Mouse (Mus musculus) lung, adult 2 months (tissue): ENCODE data around the gene Itga6. TPM values are rescaled to one million over a fixed set of nuclear protein-coding genes. Genes with fewer than 3 reads are reported as not detected.

Experiments
- DNase-seq: peaks from one replicate; pipeline ENCODE4 v3.0.0; 2022
- H3K4me1 ChIP-seq: fragments of 200-500 bp; 2 replicates; pipeline ENCODE4 v1.6.1; 2011; ENCODE audit warnings: low read length; ENCODE audit not compliant: control insufficient read depth, insufficient read depth
- H3K4me3 ChIP-seq: fragments of 200-500 bp; replicated peaks from 2 replicates; pipeline ENCODE3; 2011; ENCODE audit warnings: low read depth, mild to moderate bottlenecking, control low read depth, low read length; ENCODE audit errors: extremely low read depth
- CTCF ChIP-seq: fragments of 200-500 bp; IDR thresholded peaks from 2 replicates; pipeline ENCODE4 v1.5.1; 2011; ENCODE audit warnings: mild to moderate bottlenecking, low read length, control low read depth; ENCODE audit not compliant: insufficient read depth
- POLR2A ChIP-seq: fragments of 200-500 bp; IDR thresholded peaks from 2 replicates; pipeline ENCODE4 v1.6.1; 2011; ENCODE audit warnings: low read depth, mild to moderate bottlenecking, control low read depth, low read length, borderline replicate concordance; ENCODE audit errors: extremely low read depth
- WGBS: fragments of 180-500 bp; shearing (Covaris S2); methylation state at CpG from one replicate; pipeline ENCODE4 v1.1.7; 2018; 5-methylcytosine and 5-hydroxymethylcytosine counted together
- polyA plus RNA-seq: library from polyadenylated mRNA; depleted of rRNA; stranded (reverse); fragments of >200 nt; gene quantifications from 2 replicates; pipeline ENCODE4 v1.2.3, GENCODE M21; 2012

Itga6 gene
- polyA plus RNA-seq, 1 experiment = 45.2 TPM

DNA sequence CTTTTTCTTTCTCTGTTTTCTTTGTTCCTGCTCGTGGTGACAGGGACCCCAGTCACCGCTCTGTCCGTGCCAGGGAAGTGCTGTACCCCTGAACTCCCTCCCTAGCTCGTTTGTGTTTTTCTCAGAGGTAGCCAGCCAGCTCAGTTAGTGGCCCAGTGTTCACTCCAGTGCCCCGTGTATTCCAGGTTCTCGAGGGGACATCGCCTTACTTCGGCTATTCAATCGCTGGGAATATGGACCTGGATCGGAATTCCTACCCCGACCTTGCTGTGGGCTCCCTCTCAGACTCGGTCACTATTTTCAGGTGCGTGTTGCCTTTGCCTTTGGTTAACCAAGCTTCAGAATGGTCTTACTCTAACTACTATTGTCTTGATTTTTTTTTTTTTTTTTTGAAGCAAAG lies 82.3 kb downstream of the Itga6 start:
- DNase-seq = no peak
- TF ChIP-seq POLR2A = no peak
- TF ChIP-seq CTCF = no peak
- H3K4me1 ChIP-seq = no peaks in the 10 kb centered on the region
- H3K4me3 ChIP-seq = no peak overlapping the region
- WGBS = 84% methylated on average over 13 of the region's 13 CpGs

DNA sequence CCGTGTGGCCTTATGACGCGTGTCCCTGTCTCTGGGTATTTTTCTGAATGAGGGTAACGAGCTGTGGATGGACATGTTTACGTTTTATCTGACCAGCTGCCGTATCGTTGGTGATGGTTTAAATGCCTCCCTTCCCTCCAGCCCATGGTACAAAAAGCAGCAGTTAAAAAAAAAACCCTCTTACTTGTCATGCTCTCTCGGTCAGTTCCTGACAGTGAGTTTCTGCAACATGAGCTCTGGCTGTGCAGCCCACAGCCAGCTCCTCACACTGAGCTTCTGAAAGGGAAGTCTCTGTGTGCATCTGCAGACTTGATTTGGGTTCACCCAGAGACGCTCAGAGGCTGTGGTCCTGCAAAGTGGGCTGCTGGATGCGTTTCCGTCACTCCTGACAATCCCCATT lies 83.5 kb downstream of the Itga6 start:
- TF ChIP-seq CTCF = no peak
- TF ChIP-seq POLR2A = no peak
- 75% methylated on average over 11 of the region's 11 CpGs for WGBS
- no peaks in the 10 kb centered on the region for H3K4me1 ChIP-seq
- no peak overlapping the region for H3K4me3 ChIP-seq
- DNase-seq = no peak

- Histone ChIP-seq H3K4me3 (no peak overlapping the region), H3K4me1 (no peaks in the 10 kb centered on the region)
- no peak for DNase-seq
- TF ChIP-seq POLR2A (no peak), CTCF (no peak)
- WGBS = 79% methylated on average over 6 of the region's 6 CpGs
These were observed 88.2 kb downstream of the Itga6 start for GRCm38 (mm10) chr2:71833626-71834025.

- 79% methylated on average over 7 of the region's 7 CpGs for WGBS
- DNase-seq = no peak
These were observed 89.0 kb downstream of the Itga6 start for GRCm38 (mm10) chr2:71834371-71834770.

DNA sequence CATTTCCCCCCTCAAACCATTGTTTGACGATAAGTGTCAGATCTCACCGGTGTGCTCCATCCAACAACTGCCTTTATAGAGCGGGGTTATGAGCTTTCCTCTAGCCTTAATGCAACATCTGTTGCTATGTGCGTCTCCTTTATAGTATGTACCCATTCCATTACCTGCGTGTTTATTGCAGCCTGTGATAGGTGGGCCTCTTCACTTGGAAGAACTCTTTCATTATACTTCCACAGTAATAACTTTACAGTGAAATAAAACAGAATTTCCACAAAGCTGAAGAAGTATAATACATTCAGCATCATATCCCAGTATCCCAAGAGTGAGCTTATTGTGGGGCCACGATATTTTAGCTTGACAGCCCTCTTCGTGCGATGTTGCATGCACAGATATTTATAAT lies 90.1 kb downstream of the Itga6 start:
- Histone ChIP-seq H3K4me3 (no peak overlapping the region), H3K4me1 (no peaks in the 10 kb centered on the region)
- DNase-seq = no peak
- WGBS = 90% methylated on average over 8 of the region's 8 CpGs
- TF ChIP-seq CTCF (no peak), POLR2A (no peak)

More at GRCm38 (mm10) chr2:71834371-71834770, 89.0 kb downstream of the Itga6 start:
- TF ChIP-seq POLR2A (no peak), CTCF (no peak)
- Histone ChIP-seq H3K4me1 (no peaks in the 10 kb centered on the region), H3K4me3 (no peak overlapping the region)

DNA sequence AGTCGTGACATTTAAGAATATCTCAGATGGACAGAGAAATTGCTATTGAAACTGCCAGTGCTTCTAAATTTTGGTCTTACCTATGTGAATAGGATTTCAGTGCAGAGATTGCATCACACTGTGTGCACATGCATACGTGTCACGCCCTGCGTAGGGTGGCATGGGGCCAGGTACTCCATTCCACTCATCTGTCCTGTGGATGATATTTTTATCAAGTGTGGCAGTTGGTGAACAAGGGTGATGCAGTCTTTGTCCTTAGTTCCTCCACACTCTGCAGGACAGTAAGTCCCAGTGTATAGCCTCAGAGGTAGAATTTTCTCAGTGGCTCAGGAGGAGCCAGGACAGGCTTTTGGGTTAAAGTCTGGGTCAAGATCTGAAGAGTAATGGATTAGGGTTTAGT lies 90.8 kb downstream of the Itga6 start:
- H3K4me1 ChIP-seq = no peaks in the 10 kb centered on the region
- DNase-seq = no peak
- no peak overlapping the region for H3K4me3 ChIP-seq
- TF ChIP-seq POLR2A = no peak
- 82% methylated on average over 4 of the region's 4 CpGs for WGBS

DNA sequence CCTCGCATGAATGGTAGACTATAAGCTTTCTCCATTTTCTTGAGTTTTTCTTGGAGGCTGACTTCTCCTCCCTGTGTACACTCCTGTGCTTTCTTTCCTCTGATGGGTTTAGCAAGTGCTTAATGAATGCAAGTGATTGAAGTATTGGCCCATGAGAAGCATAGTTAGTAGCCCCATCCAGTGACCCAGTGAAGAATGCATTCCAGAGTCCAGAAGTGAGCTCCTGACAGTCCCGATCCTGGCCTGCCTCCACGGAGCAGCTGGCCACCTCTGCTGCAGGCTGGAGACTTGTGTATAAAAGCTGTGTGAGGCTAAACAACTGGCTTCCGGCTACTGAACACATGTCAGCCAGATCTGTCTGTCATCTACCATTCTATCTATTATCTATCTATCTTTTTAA lies 91.8 kb downstream of the Itga6 start:
- Histone ChIP-seq H3K4me3 (no peak overlapping the region), H3K4me1 (no peaks in the 10 kb centered on the region)
- no peak for TF ChIP-seq CTCF
- no peak for TF ChIP-seq POLR2A
- 42% methylated on average over 4 of the region's 4 CpGs for WGBS
- no peak for DNase-seq

GRCm38 (mm10) chr2:71837791-71838190 lies 92.4 kb downstream of the Itga6 start:
- no peaks in the 10 kb centered on the region for H3K4me1 ChIP-seq
- TF ChIP-seq CTCF (peak; percentile 55), POLR2A (no peak)
- peak; percentile 59 for DNase-seq
- H3K4me3 ChIP-seq = no peak overlapping the region
- 23% methylated on average over 6 of the region's 6 CpGs for WGBS

DNA sequence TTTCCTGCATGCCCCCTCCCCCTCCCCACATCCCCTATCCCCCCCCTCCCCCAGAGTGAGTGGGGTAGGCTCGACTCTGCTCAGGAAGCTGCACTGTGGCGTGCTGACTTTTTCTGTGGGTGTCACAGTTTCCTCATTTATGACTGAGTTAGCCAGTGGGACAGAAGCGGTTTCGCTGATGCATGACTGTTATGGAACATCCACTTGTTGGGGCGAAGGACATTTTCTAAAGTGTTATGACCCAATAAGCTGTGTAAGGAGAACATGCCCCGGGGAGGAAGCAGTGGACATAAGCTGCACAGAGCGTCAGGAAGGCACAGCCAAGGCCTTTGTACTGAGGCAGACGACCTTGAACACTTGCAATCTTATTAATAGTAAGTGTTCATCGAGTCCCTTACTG lies 97.9 kb downstream of the Itga6 start:
- TF ChIP-seq POLR2A = no peak
- no peak for TF ChIP-seq CTCF
- Histone ChIP-seq H3K4me3 (no peak overlapping the region), H3K4me1 (no peaks in the 10 kb centered on the region)
- no peak for DNase-seq
- WGBS = 66% methylated on average over 9 of the region's 9 CpGs

GRCm38 (mm10) chr2:71844906-71845305 lies 99.5 kb downstream of the Itga6 start:
- DNase-seq = no peak
- H3K4me1 ChIP-seq = no peaks in the 10 kb centered on the region
- TF ChIP-seq CTCF (no peak), POLR2A (no peak)
- H3K4me3 ChIP-seq = no peak overlapping the region
- 77% methylated on average over 6 of the region's 6 CpGs for WGBS
